Mouse (Mus musculus) CH12.LX (cell line): Measurements from ENCODE around the gene Eml5. TPM values are rescaled to one million over a fixed set of nuclear protein-coding genes. Genes with fewer than 3 reads are reported as not detected.

Experiments
- DNase-seq: peaks from one replicate; pipeline ENCODE4 v3.0.0-alpha.2; 2013; ENCODE audit errors: extremely low read depth
- H3K27ac ChIP-seq: 2 replicates; pipeline ENCODE4 v1.5.1; 2012; ENCODE audit warnings: low read depth, mild to moderate bottlenecking, control low read depth, moderate library complexity; ENCODE audit not compliant: insufficient read depth
- H3K27me3 ChIP-seq: replicated peaks from 2 replicates; pipeline ENCODE3; 2012; ENCODE audit warnings: inconsistent platforms
- H3K36me3 ChIP-seq, 2 experiments: replicated peaks in 1 of 2; 2 replicates each; pipeline versions ENCODE3 to v1.6.1; 2012; ENCODE audit warnings: inconsistent platforms in 1 of 2, low read length in 1 of 2, mild to moderate bottlenecking in 1 of 2, mixed read lengths in 1 of 2, moderate library complexity in 1 of 2; ENCODE audit not compliant: control insufficient read depth in 1 of 2, insufficient read depth in 1 of 2
- H3K4me1 ChIP-seq, 2 experiments: 2 replicates each; pipeline ENCODE4 v1.6.1; 2012; ENCODE audit warnings: inconsistent platforms in 1 of 2, moderate library complexity in 1 of 2; ENCODE audit not compliant: insufficient read depth in 2 of 2, control insufficient read depth in 1 of 2
- H3K4me2 ChIP-seq: 2 replicates; pipeline ENCODE4 v1.6.1; 2012; ENCODE audit warnings: low read depth, mild to moderate bottlenecking, control low read depth; ENCODE audit not compliant: poor library complexity, insufficient read depth, severe bottlenecking
- H3K4me3 ChIP-seq, 3 experiments: fragments of 150-350 bp in 1 of 3; sonication (generic) in 1 of 3; replicated peaks in 1 of 3; 2 replicates each; pipeline versions ENCODE3 to v1.5.1; 2011 to 2012; ENCODE audit warnings: low read depth in 2 of 3, low read length in 2 of 3, mild to moderate bottlenecking in 2 of 3, moderate library complexity in 2 of 3, control low read depth in 1 of 3, improper control_type of control experiment in 1 of 3, inconsistent platforms in 1 of 3, mixed read lengths in 1 of 3; ENCODE audit not compliant: poor library complexity in 1 of 3
- H3K79me2 ChIP-seq: replicated peaks from 2 replicates; pipeline ENCODE4 v1.6.1; 2012; ENCODE audit warnings: mild to moderate bottlenecking, moderate library complexity; ENCODE audit not compliant: control insufficient read depth, poor library complexity, insufficient read depth, severe bottlenecking; ENCODE audit errors: extremely low read depth
- H3K9ac ChIP-seq: 2 replicates; pipeline ENCODE4 v1.6.1; 2012; ENCODE audit warnings: low read depth, mild to moderate bottlenecking, control low read depth, moderate library complexity; ENCODE audit not compliant: insufficient read depth
- H3K9me3 ChIP-seq: replicated peaks from 2 replicates; pipeline ENCODE3; 2012; ENCODE audit warnings: low read length, inconsistent platforms, mixed read lengths
- CHD2 ChIP-seq: IDR thresholded peaks from 2 replicates; pipeline ENCODE4 v1.6.1; 2011; ENCODE audit warnings: low read length, improper control_type of control experiment
- CTCF ChIP-seq, 2 experiments: IDR thresholded peaks in 1 of 2; conservative IDR thresholded peaks in 1 of 2; 2 replicates each; pipeline ENCODE4 v1.5.1; 2011 to 2012; ENCODE audit warnings: low read depth in 2 of 2, low read length in 2 of 2, improper control_type of control experiment in 1 of 2, inconsistent platforms in 1 of 2, mild to moderate bottlenecking in 1 of 2, moderate library complexity in 1 of 2
- E2F4 ChIP-seq: IDR thresholded peaks from 2 replicates; pipeline ENCODE4 v1.6.1; 2011; ENCODE audit warnings: low read depth, low read length, improper control_type of control experiment; ENCODE audit not compliant: insufficient replicate concordance
- ELF1 ChIP-seq: IDR thresholded peaks from 2 replicates; pipeline ENCODE4 v1.6.1; 2014; ENCODE audit warnings: low read depth, mild to moderate bottlenecking, inconsistent platforms, low read length, improper control_type of control experiment
- IRF4 ChIP-seq: IDR thresholded peaks from 2 replicates; pipeline ENCODE4 v1.6.1; 2014; ENCODE audit warnings: low read depth, mild to moderate bottlenecking, inconsistent platforms, low read length, improper control_type of control experiment
- JUN ChIP-seq: IDR thresholded peaks from 2 replicates; pipeline ENCODE4 v1.6.1; 2011; ENCODE audit warnings: low read depth, mild to moderate bottlenecking, low read length, improper control_type of control experiment, moderate library complexity; ENCODE audit not compliant: insufficient read depth
- JUND ChIP-seq: conservative IDR thresholded peaks from 2 replicates; pipeline ENCODE4 v1.6.1; 2011; ENCODE audit warnings: low read depth, low read length, improper control_type of control experiment
- MAFK ChIP-seq: IDR thresholded peaks from 2 replicates; pipeline ENCODE4 v1.6.1; 2011; ENCODE audit warnings: low read length, improper control_type of control experiment; ENCODE audit not compliant: insufficient replicate concordance
- MAZ ChIP-seq: IDR thresholded peaks from 2 replicates; pipeline ENCODE4 v1.6.1; 2012; ENCODE audit warnings: low read depth, mild to moderate bottlenecking, inconsistent platforms, low read length, improper control_type of control experiment, moderate library complexity
- MXI1 ChIP-seq: IDR thresholded peaks from 2 replicates; pipeline ENCODE4 v1.6.1; 2011; ENCODE audit warnings: mild to moderate bottlenecking, low read depth, low read length, improper control_type of control experiment
- MYC ChIP-seq: IDR thresholded peaks from 2 replicates; pipeline ENCODE4 v1.6.1; 2011; ENCODE audit warnings: low read depth, mild to moderate bottlenecking, improper control_type of control experiment, low read length
- NELFE ChIP-seq: IDR thresholded peaks from 2 replicates; pipeline ENCODE4 v1.6.1; 2011; ENCODE audit warnings: low read depth, low read length, improper control_type of control experiment
- NRF1 ChIP-seq: IDR thresholded peaks from 2 replicates; pipeline ENCODE4 v1.6.1; 2014; ENCODE audit warnings: low read depth, mild to moderate bottlenecking, inconsistent platforms, low read length, improper control_type of control experiment, moderate library complexity
- PAX5 ChIP-seq: IDR thresholded peaks from 2 replicates; pipeline ENCODE4 v1.6.1; 2012; ENCODE audit warnings: low read length, inconsistent platforms, mixed read lengths
- POLR2AphosphoS2 ChIP-seq: IDR thresholded peaks from 2 replicates; pipeline ENCODE4 v1.6.1; 2011; ENCODE audit warnings: low read depth, low read length, improper control_type of control experiment
- RAD21 ChIP-seq: IDR thresholded peaks from 2 replicates; pipeline ENCODE4 v1.6.1; 2011; ENCODE audit warnings: low read depth, mild to moderate bottlenecking, low read length, improper control_type of control experiment, moderate library complexity
- RCOR1 ChIP-seq: conservative IDR thresholded peaks from 2 replicates; pipeline ENCODE4 v1.6.1; 2012; ENCODE audit warnings: low read depth, mild to moderate bottlenecking, inconsistent platforms, low read length, improper control_type of control experiment
- TCF12 ChIP-seq: IDR thresholded peaks from 2 replicates; pipeline ENCODE4 v1.6.1; 2014; ENCODE audit warnings: low read depth, mild to moderate bottlenecking, inconsistent platforms, low read length, improper control_type of control experiment
- UBTF ChIP-seq: IDR thresholded peaks from 2 replicates; pipeline ENCODE4 v1.6.1; 2012; ENCODE audit warnings: low read depth, mild to moderate bottlenecking, inconsistent platforms, low read length, improper control_type of control experiment, moderate library complexity
- USF1 ChIP-seq: IDR thresholded peaks from 2 replicates; pipeline ENCODE4 v1.6.1; 2014; ENCODE audit warnings: low read depth, mild to moderate bottlenecking, inconsistent platforms, low read length, improper control_type of control experiment
- USF2 ChIP-seq: conservative IDR thresholded peaks from 2 replicates; pipeline ENCODE4 v1.6.1; 2011; ENCODE audit warnings: low read depth, low read length, improper control_type of control experiment
- ZKSCAN1 ChIP-seq: IDR thresholded peaks from 2 replicates; pipeline ENCODE4 v1.6.1; 2012; ENCODE audit warnings: low read depth, inconsistent platforms, low read length, improper control_type of control experiment, borderline replicate concordance
- dilution Hi-C: fragments of 300-500 bp; cut with MboI; formaldehyde crosslinking; loops from 2 replicates; pipeline ENCODE4 v1.14.3; 2020; ENCODE audit warnings: low sequenced_read_pairs; ENCODE audit not compliant: extremely low pct_unique_long_range_greater_than_20kb, extremely low pct_ligation_motif_present
- in situ Hi-C: fragments of 300-500 bp; cut with MboI; formaldehyde crosslinking; loops from 3 replicates; pipeline ENCODE4 v1.14.3; 2019; ENCODE audit warnings: low sequenced_read_pairs, low pct_ligation_motif_present, low pct_unique_long_range_greater_than_20kb, mixed read lengths
- polyA plus RNA-seq: library from polyadenylated mRNA; unstranded; fragments of >175 nt; gene quantifications from 2 replicates; pipeline ENCODE4 v1.2.1, GENCODE M21; 2012; ENCODE audit warnings: low read depth; ENCODE audit not compliant: insufficient read length
- total RNA-seq, 2 experiments: library from RNA; depleted of rRNA; stranded (reverse); fragments of 300-350 nt in 1 of 2; fragments of >200 nt in 1 of 2; gene quantifications; 2 replicates each; pipeline ENCODE4 v1.2.3; 2012 to 2014

Eml5 gene
- total and polyA plus RNA-seq, 3 experiments: 1.8 to 5.9 (median 3.4) TPM

DNA sequence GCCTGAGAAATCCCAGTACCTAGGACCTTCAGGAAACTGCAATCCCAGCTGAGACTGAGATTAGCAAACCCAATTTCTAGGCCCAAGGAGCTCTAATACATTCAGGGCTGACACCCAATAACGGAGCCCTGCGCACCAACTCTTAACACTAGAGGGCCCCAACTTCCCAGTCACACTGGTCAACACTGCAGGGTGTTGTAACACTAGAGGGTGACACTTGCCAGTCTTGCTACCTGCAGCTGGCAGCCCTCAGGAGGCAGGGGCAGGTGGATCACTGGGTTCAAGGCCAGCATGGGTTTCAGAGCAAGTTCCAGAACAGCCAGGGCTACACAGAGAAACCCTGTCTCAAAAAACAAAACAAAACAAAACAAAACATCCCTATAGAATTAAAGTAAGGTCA lies 155.2 kb downstream of the Eml5 start (continued):
- TF ChIP-seq TCF12 (no peak), MXI1 (no peak), POLR2AphosphoS2 (no peak), MAZ (no peak), USF1 (no peak), CHD2 (no peak)

DNA sequence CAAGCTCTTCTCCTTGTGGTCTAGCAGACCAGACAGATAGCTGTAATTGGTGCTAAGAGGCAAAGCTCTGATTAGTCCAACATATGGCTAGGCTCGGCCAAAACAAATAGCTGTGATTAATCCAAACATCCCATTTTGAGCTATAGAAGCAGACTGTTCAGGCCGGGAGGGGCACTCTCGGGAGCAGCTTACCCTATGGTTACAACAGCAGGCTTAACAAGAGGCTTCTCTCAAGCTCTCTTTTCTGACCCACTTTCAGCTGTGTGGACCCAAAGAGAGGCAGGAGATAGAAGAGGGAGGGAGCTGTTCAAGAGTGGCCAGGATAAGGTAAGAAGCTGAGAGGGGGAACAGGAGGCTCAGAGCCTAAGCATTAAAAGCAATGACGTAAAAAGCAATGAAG lies 155.7 kb downstream of the Eml5 start:
- H3K4me1 ChIP-seq: peaks cover 2 to 34% of the 10 kb centered on the region in 2 experiments; a peak in 2 of 4 replicates
- TF ChIP-seq ZKSCAN1 (no peak), JUND (no peak), RAD21 (no peak), TCF12 (no peak), E2F4 (no peak), MAZ (no peak)
- no peak for DNase-seq
- in situ Hi-C loops: no loop called here
- peaks cover 29% of the 10 kb centered on the region for H3K27me3 ChIP-seq
- dilution Hi-C loops: no loop called here
- H3K4me3 ChIP-seq: no peak overlapping the region
- peaks cover 32% of the 10 kb centered on the region for H3K79me2 ChIP-seq
- no peak overlapping the region for H3K27ac ChIP-seq
- H3K36me3 ChIP-seq: peaks cover 0 to 17% of the 10 kb centered on the region in 2 experiments
- no peaks in the 10 kb centered on the region for H3K9me3 ChIP-seq
- no peak overlapping the region for H3K4me2 ChIP-seq
- no peak overlapping the region for H3K9ac ChIP-seq

GRCm38 (mm10) chr12:98741011-98741501 lies 160.2 kb downstream of the Eml5 start:
- H3K27me3 ChIP-seq: peaks cover 69% of the 10 kb centered on the region
- in situ Hi-C loops: no loop called here
- DNase-seq: no peak
- no peak overlapping the region for H3K27ac ChIP-seq
- H3K4me1 ChIP-seq: peaks cover 0 to 13% of the 10 kb centered on the region in 2 experiments; a peak in 2 of 4 replicates
- TF ChIP-seq NELFE (no peak), TCF12 (no peak), ELF1 (no peak), MXI1 (no peak), IRF4 (no peak), USF2 (no peak), USF1 (no peak), E2F4 (no peak), PAX5 (no peak), JUN (no peak), UBTF (no peak), MAFK (no peak), ZKSCAN1 (no peak), RCOR1 (no peak), MYC (no peak), CTCF (conservative IDR thresholded peaks at IDR 0.05 in 1 of 2, IDR thresholded peaks at IDR 0.05 in 1 of 2; ENCODE audit: low read depth in 2 of 2, low read length in 2 of 2) (no peak), NRF1 (no peak), JUND (no peak)
- H3K4me3 ChIP-seq: no peak overlapping the region
- H3K9me3 ChIP-seq: peaks cover 2% of the 10 kb centered on the region
- H3K79me2 ChIP-seq: no peaks in the 10 kb centered on the region
- dilution Hi-C loops: no loop called here
- no peak overlapping the region for H3K4me2 ChIP-seq
- H3K36me3 ChIP-seq: no peaks in the 10 kb centered on the region
- H3K9ac ChIP-seq: no peak overlapping the region
